Mouse (Mus musculus) erythroblast, embryonic 14.5 days (primary cell): ENCODE results near the gene Olfr601. TPM values are rescaled to one million over a fixed set of nuclear protein-coding genes. Genes with fewer than 3 reads are reported as not detected.
"Not testable (repeated sequence)": the region's sequence is repeated elsewhere in the genome, so short reads cannot be mapped to it uniquely, and the experiment has no call there.

Experiments
- H3K27me3 ChIP-seq: 2 replicates; pipeline ENCODE4 v1.6.1; 2012; ENCODE audit warnings: inconsistent platforms; ENCODE audit not compliant: control insufficient read depth
- H3K36me3 ChIP-seq: 2 replicates; pipeline ENCODE4 v1.6.1; 2012; ENCODE audit warnings: mild to moderate bottlenecking, inconsistent platforms; ENCODE audit not compliant: control insufficient read depth
- H3K4me1 ChIP-seq: 2 replicates; pipeline ENCODE4 v1.6.1; 2012; ENCODE audit warnings: inconsistent platforms; ENCODE audit not compliant: control insufficient read depth
- H3K4me3 ChIP-seq: replicated peaks from 2 replicates; pipeline ENCODE3; 2012; ENCODE audit warnings: moderate library complexity, mild to moderate bottlenecking, inconsistent platforms
- H3K9me3 ChIP-seq: 2 replicates; pipeline ENCODE4 v1.6.1; 2012; ENCODE audit warnings: low read length, inconsistent platforms, mixed read lengths; ENCODE audit not compliant: control insufficient read depth
- GATA1 ChIP-seq: IDR thresholded peaks from 2 replicates; pipeline ENCODE4 v1.6.1; 2012; ENCODE audit warnings: low read length, inconsistent platforms, mixed read lengths
- TAL1 ChIP-seq: IDR thresholded peaks from 3 replicates; pipeline ENCODE4 v1.6.1; 2012; ENCODE audit warnings: low read length, inconsistent platforms, mixed read lengths
- polyA plus RNA-seq: library from polyadenylated mRNA; stranded (reverse); fragments of >175 nt; gene quantifications from 2 replicates; pipeline ENCODE4 v1.2.3, GENCODE M21; 2012

Olfr601 gene
- polyA plus RNA-seq: not detected in 2 replicates

GRCm38 (mm10) chr7:103362555-103362954 is at the start of gene Olfr601:
TSS of gene Olfr601 (minus strand) at chr7:103362655.
- Histone ChIP-seq H3K4me3 (no peak within 1 kb of the TSS), H3K27me3 (no peaks in the 10 kb centered on the region), H3K9me3 (peaks cover 8% of the 10 kb centered on the region), H3K36me3 (no peaks in the 10 kb centered on the region), H3K4me1 (no peaks in the 10 kb centered on the region)
- TF ChIP-seq GATA1 (no peak), TAL1 (no peak)

GRCm38 (mm10) chr7:103406521-103407055 is 44.1 kb upstream of the Olfr601 start:
- not testable (repeated sequence) for H3K36me3 ChIP-seq, H3K9me3 ChIP-seq, H3K4me3 ChIP-seq, H3K27me3 ChIP-seq, H3K4me1 ChIP-seq

DNA sequence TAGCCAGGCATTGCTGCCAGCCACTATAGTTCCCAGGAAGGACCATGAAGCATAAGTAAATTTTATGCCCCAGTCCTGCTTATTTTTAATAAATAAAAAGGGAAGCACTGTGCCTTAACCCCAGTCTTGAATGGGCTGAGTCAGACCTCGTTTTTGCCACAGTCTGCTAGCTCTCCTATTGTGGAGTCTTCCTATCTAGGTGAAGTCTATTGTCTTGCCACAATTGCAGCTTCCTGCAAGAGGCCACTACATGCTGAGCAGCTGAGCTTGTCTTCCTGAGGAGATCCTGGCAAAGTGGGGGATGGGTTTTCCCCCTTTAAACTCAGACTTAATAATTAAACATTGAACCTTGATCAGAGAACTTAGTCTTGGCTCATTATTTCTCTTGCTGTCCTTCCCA is 36.5 kb upstream of the Olfr601 start:
- Histone ChIP-seq H3K4me3 (no peak overlapping the region), H3K9me3 (no peaks in the 10 kb centered on the region), H3K36me3 (no peaks in the 10 kb centered on the region), H3K4me1 (no peaks in the 10 kb centered on the region), H3K27me3 (no peaks in the 10 kb centered on the region)
- TF ChIP-seq GATA1: no peak
- TF ChIP-seq TAL1: no peak

DNA sequence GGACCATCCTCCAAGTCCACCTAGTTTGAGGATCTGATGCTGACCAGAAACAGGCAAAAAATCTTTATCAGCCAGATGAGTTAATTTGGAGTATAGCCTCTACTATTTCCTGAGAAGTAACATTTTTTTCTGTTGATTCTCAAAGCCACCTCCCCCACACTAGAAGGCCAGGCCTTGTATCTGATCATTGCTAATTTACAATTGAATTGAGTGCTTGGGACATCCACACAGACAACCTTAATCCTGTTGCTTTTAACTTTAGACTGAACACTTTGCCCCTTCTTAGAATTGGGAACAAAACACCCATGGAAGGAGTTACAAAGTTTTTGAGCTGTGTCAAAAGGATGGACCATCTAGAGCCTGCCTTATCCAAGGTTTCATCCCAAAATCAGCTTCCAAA is 35.3 kb upstream of the Olfr601 start:
- no peak for TF ChIP-seq TAL1
- TF ChIP-seq GATA1: no peak
- Histone ChIP-seq H3K4me1 (no peaks in the 10 kb centered on the region), H3K27me3 (no peaks in the 10 kb centered on the region), H3K36me3 (no peaks in the 10 kb centered on the region), H3K9me3 (no peaks in the 10 kb centered on the region), H3K4me3 (no peak overlapping the region)

DNA sequence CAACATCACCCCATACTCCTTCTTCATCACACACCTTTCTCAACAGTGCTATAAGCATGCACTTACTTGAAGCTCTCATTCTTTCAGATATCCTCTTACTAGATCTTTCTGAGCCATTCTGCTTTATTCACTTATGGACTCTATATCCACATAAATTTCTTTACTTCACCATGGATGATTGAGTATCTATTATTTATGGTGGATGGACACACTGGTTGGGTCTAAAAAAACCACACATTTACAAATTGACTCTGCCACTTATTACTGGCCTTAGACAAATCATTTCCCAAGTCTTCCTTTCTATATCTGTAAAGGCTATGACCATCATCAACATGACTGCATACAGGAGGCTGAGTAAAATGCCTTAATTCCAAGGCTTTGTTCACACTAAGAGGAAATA is 23.6 kb upstream of the Olfr601 start, which contains the start of gene Olfr603:
Gene Olfr603 (minus strand): TSS at position 101 of the 400 bp plus-strand sequence.
- Histone ChIP-seq H3K27me3 (no peaks in the 10 kb centered on the region), H3K36me3 (no peaks in the 10 kb centered on the region), H3K9me3 (no peaks in the 10 kb centered on the region), H3K4me1 (no peaks in the 10 kb centered on the region), H3K4me3 (no peak within 1 kb of the TSS)
- no peak for TF ChIP-seq TAL1
- TF ChIP-seq GATA1: no peak

- H3K36me3 ChIP-seq: no peaks in the 10 kb centered on the region
- no peaks in the 10 kb centered on the region for H3K4me1 ChIP-seq
- TF ChIP-seq GATA1 (no peak), TAL1 (no peak)
- no peaks in the 10 kb centered on the region for H3K9me3 ChIP-seq
- H3K4me3 ChIP-seq: no peak within 1 kb of the TSS
- no peaks in the 10 kb centered on the region for H3K27me3 ChIP-seq
Observed at GRCm38 (mm10) chr7:103349569-103349968, 12.9 kb downstream of the Olfr601 start, which contains the start of gene Olfr600. TSS of gene Olfr600 (minus strand) at chr7:103349669.

GRCm38 (mm10) chr7:103335617-103336016 is 26.8 kb downstream of the Olfr601 start, which contains the start of gene Olfr599:
TSS of gene Olfr599 (plus strand) at chr7:103335917.
- H3K27me3 ChIP-seq: no peaks in the 10 kb centered on the region
- no peak for TF ChIP-seq TAL1
- no peak for TF ChIP-seq GATA1
- H3K4me1 ChIP-seq: no peaks in the 10 kb centered on the region
- H3K4me3 ChIP-seq: no peak within 1 kb of the TSS
- no peaks in the 10 kb centered on the region for H3K9me3 ChIP-seq
- no peaks in the 10 kb centered on the region for H3K36me3 ChIP-seq

DNA sequence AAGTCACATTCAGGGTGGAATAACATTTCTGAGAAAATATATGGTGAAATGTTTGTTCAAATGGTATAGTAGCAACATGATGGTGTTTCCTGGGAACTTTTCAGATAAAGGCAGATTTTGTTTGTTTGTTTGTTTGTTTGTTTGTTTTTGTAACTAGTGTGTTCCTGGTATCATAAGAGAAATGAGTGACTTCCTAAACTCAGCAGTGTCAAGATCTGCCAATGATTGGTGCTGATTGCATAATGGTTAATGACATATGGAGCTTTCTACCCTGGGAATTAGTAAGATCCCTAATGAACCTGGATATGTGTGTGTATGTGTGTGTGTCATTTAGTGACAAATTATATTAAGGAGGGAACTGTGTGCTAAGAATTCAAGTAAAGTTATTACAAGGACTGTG is 39.2 kb downstream of the Olfr601 start, which contains the start of gene Olfr598:
Gene Olfr598 (plus strand): TSS at position 301 of the 400 bp plus-strand sequence.
- no peak for TF ChIP-seq TAL1
- no peak for TF ChIP-seq GATA1
- H3K9me3 ChIP-seq: no peaks in the 10 kb centered on the region
- H3K4me1 ChIP-seq: no peaks in the 10 kb centered on the region

DNA sequence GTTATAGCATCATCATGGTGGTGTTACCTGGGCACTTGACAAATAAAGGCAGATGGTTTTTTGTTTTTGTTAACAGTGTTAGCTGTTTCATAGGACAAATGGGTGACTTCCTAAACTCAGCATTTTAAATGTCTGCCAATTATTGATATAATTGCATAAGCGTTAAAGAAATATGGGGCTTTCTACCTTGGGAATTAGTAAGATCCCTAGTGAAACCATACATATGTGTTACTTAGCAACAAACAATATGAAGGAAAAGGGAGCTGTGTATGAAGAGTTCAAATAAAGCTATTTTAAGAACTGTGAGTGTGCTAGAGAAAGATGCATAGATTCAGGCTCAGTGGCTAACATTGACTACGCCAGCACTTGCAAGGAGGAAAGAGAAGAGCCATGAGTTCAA is 46.4 kb downstream of the Olfr601 start, which contains the start of gene Olfr597:
Gene Olfr597 (plus strand): TSS at position 301 of the 400 bp plus-strand sequence.
- not testable (repeated sequence) for H3K4me3 ChIP-seq, H3K9me3 ChIP-seq, H3K4me1 ChIP-seq, H3K36me3 ChIP-seq, H3K27me3 ChIP-seq

More for the DNA sequence above, 39.2 kb downstream of the Olfr601 start, which contains the start of gene Olfr598:
- H3K36me3 ChIP-seq: no peaks in the 10 kb centered on the region
- H3K4me3 ChIP-seq: no peak within 1 kb of the TSS
- H3K27me3 ChIP-seq: no peaks in the 10 kb centered on the region

Other genes with a start within 250 kb of the Olfr601 start
- 0.01 TPM in 1 of 2 replicates, not detected in the other for gene Olfr586, start 237.0 kb downstream of the Olfr601 start, polyA plus RNA-seq
- gene Olfr588-ps1, start 221.8 kb downstream of the Olfr601 start, polyA plus RNA-seq: not detected in 2 replicates
- gene Olfr589, start 206.3 kb downstream of the Olfr601 start, polyA plus RNA-seq: not detected in 2 replicates
- gene Olfr591, start 184.3 kb downstream of the Olfr601 start, polyA plus RNA-seq: not detected in 2 replicates
- not detected in 2 replicates for gene Olfr592, start 177.9 kb downstream of the Olfr601 start, polyA plus RNA-seq
- not detected in 2 replicates for gene Olfr593, start 150.8 kb downstream of the Olfr601 start, polyA plus RNA-seq
- 0.02 TPM in 1 of 2 replicates, not detected in the other for gene Olfr594, start 145.7 kb downstream of the Olfr601 start, polyA plus RNA-seq
- gene Usp17ld, start 110.2 kb downstream of the Olfr601 start, polyA plus RNA-seq: not detected in 2 replicates
- gene Olfr596, start 57.0 kb downstream of the Olfr601 start, polyA plus RNA-seq: not detected in 2 replicates
- gene Olfr597, start 46.3 kb downstream of the Olfr601 start, polyA plus RNA-seq: not detected in 2 replicates
- gene Olfr598, start 39.1 kb downstream of the Olfr601 start, polyA plus RNA-seq: 0.04 TPM in 1 of 2 replicates, not detected in the other
- not detected in 2 replicates for gene Olfr599, start 26.7 kb downstream of the Olfr601 start, polyA plus RNA-seq
- not detected in 2 replicates for gene Olfr600, start 13.0 kb downstream of the Olfr601 start, polyA plus RNA-seq
- not detected in 2 replicates for gene Olfr603, start 23.5 kb upstream of the Olfr601 start, polyA plus RNA-seq
- gene Usp17lc, start 52.4 kb upstream of the Olfr601 start, polyA plus RNA-seq: not detected in 2 replicates
- not detected in 2 replicates for gene Olfr605, start 82.8 kb upstream of the Olfr601 start, polyA plus RNA-seq
- not detected in 2 replicates for gene Olfr606, start 86.4 kb upstream of the Olfr601 start, polyA plus RNA-seq
- not detected in 2 replicates for gene Olfr607, start 101.5 kb upstream of the Olfr601 start, polyA plus RNA-seq
- gene Olfr608, start 107.2 kb upstream of the Olfr601 start, polyA plus RNA-seq: not detected in 2 replicates
- gene Olfr609, start 135.4 kb upstream of the Olfr601 start, polyA plus RNA-seq: not detected in 2 replicates
- gene Olfr610, start 149.5 kb upstream of the Olfr601 start, polyA plus RNA-seq: not detected in 2 replicates
- gene Olfr611, start 158.2 kb upstream of the Olfr601 start, polyA plus RNA-seq: not detected in 2 replicates
- gene Olfr612, start 180.1 kb upstream of the Olfr601 start, polyA plus RNA-seq: not detected in 2 replicates
- gene Olfr613, start 185.4 kb upstream of the Olfr601 start, polyA plus RNA-seq: not detected in 2 replicates
- not detected in 2 replicates for gene Olfr615, start 193.4 kb upstream of the Olfr601 start, polyA plus RNA-seq
- gene Olfr616, start 206.5 kb upstream of the Olfr601 start, polyA plus RNA-seq: not detected in 2 replicates
- gene Olfr617, start 210.4 kb upstream of the Olfr601 start, polyA plus RNA-seq: not detected in 2 replicates
- not detected in 2 replicates for gene Olfr618, start 227.4 kb upstream of the Olfr601 start, polyA plus RNA-seq
- gene Olfr619, start 237.9 kb upstream of the Olfr601 start, polyA plus RNA-seq: not detected in 2 replicates
- gene Olfr620, start 249.9 kb upstream of the Olfr601 start, polyA plus RNA-seq: not detected in 2 replicates